Mouse (Mus musculus) retina, postnatal 1 day (tissue): ENCODE data around the gene Gm572.

ENCODE experiments used
- DNase-seq: peaks from one replicate; pipeline ENCODE4 v3.0.0-alpha.2; 2012

Gene Gm572

DNA sequence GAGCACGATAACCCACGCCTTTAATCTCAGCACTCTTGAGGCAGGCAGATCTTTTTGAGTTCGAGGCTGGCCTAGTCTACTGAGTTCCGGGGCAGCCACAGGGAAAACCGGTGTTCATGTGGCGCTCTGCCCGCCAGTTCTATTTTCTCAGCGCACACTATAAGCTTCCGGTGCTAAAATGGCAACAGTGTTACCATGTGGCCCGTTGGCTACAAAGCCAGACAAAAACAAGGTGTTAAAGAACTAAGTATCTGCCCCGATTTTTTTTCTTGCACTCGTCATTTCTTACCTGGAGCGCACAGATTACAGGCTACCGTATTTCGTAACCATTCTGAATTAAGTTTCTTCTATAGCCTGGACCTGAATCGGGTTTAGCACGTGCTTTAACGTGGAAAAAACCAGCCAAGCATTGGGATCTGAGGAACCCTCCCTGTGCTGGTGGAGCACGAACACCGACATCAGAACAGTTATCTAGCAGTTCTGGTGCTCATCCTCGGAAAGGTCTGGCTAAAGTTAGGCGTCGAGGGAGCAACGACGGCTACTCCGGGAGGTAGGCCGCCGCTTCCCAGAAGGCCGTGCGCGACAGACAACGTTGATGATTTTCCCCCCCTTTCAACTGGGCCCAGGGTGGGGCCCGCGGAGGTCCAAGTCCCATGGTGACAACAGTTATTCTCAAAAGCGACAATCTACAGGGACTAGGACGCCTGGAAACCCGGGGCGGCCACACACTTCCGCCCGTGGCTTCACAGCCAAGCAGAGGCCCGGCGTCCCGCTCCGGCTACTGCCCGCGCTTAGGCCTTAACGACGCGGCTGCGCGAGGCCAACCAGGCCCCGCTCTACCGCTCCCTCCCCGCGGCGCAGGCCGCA lies 17.1 kb upstream of the Gm572 start:
- DNase-seq, result peak; percentile 45

DNA sequence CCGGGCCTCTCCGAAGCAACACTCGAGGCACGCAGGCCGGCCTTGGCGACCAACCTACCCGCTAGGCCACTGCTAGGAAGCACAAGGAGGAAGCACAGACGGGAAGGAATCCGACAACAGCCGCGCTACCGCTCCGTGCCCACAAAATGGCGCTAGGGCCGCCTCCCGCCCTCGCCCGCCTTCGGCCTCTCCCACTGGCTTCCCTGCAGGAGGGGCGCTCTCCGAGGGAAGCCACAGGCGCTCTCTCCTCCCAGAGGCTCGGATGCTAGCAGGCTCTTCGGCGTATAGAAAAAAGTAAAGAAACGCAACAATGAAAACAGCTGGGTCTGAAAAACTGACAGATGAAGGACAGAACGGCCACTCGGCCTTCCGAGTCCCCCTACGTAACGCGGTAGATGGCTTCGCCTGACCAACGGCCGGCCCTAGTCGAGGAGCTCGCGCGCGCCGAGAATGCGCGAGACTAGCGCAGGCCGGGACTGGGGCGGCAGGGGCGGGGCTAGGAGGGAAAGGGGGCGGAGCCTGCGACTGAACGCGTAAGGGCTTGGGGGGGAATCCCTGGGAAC lies 16.4 kb upstream of the Gm572 start, which contains the start of gene Tardbp:
Gene Tardbp, minus strand, starts transcription at position 397 of the 563 bp plus-strand sequence.
- peak; percentile 97 for DNase-seq

DNA sequence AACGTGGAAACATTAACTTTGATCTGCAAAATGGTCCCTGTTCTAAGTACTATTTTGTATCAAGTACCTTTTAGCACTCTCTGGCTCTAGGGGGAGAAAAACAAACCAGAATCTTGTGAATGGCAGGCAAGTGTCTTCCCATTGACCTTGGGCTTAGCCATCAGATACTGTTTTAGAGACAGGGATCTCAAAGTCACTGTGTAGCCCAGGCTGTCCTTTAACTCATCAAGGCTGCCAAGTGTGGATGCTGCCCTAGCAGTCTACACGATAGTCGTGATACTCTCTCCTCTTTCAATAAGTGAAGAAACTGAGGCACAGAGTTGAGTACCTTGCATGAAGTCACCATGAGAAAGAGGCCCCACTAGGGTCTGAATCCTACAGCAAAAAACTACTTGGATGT lies 15.9 kb upstream of the Gm572 start:
- DNase-seq, result no peak

DNA sequence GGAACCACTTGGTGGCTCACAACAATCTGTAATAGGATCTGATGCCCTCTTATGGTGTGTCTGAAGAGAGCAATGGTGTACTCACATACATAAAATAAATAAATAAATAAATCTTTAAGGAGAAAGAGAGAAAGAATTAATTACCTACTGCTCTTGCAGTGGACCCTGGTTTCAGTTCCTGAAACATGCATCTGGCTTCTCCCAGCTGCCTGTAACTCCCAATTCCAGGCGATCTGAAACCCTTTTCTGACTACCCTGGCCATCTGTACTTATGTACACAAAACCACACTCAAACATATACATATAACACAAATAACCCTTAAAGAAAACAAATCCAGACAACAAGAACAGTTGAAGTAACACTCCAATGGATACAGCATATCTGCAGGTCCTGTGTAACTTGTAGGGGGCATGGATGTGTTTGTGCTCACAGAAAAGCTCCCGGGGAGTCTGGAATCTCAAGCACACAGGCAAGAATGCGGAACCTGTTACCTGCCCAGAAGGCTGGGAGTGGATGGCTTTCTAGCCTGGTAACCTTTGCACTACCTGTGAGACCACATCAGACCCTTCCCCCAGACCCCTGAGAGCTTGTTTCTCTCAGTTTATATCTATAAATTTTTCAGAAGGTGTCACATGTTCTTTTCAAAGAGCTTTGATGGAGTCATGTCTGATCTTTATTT lies 11.0 kb upstream of the Gm572 start:
- DNase-seq, result no peak

DNA sequence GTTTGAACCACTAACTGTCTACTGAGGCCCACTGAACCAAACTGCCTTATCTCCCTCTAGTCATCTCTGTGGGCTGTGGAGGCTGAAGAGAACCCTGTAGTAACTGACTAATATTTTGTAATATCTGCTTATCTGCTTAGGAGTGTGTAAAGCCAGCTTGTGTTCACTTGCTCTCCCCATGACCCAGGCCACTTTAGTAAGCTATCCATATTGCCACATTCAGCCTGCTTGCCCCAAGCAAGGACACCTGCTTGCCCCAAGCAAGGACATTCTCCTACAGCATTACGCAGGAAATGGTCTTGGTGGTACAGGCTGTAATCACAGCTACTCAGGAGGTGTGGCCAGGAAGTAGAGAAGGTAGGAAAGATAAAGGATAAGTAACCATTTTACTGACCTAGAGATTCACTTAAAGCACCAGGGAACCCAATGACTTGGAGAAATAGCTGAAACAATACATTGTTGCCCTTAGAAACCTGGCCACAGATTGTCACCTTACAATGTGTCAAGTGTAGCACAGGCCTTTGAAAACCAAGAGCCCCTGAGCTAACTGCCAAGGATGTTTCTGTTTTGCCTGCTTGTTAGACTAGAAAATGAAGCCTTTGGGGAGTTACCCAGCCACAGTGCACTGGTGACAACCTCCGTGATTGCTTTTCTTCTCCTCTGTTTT lies 9.6 kb upstream of the Gm572 start:
- no peak for DNase-seq

DNA sequence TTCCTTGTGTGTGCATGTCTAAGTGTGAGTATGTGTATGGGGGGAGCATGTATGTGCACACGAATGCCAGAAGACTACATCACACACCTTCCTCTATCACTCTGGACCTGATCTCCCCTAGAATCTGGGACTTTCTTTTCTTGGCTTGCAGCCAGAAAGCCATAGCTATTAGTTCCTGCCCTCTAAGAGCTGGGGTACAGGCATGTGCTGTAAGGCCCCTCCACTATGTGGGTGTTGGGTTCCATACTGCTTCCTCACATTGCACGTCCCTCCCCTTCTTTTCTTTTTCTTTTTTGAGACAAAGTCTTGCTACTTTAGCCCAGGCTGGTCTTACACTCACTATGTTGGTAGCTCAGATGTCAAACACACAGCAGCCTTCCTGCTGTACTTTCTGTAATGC lies 7.8 kb upstream of the Gm572 start:
- no peak for DNase-seq

DNA sequence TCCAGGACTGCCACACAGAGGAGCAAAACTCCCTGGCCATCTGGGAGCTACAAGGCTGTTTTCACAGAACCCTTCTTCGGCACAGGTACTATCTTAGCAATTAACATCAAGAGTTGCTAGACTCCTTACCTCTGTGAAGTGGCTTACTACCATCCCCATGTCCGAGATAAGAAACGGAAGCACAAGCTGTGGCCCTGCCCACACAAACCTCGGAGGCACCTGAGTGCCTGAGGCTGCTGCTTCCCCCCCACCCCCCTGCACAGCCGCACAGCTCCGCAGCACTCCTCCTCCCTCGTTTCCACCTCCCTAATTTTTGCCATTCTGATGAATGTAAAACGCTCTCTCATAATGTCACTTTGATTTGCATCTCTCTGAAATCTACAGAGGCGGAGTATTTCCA lies 4.8 kb upstream of the Gm572 start:
- no peak for DNase-seq

DNA sequence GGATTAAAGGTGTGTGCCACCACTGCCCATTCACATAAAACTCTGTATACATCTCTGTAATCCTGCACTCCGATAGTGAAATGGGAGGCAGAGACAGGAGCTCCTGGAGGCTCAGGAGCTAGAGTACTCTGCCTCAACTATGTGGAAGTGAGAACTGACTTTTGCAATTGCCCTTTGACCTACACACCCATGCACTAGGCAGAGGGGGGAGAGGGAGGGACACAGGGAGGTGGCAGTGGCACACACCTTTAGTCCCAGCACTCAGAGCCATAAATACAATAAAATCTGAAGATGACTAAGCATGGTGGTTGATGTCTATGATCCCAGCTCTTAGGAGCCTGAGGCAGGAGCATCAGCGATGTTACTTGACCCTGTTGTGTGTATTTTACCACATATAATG lies 3.7 kb upstream of the Gm572 start:
- no peak for DNase-seq

DNA sequence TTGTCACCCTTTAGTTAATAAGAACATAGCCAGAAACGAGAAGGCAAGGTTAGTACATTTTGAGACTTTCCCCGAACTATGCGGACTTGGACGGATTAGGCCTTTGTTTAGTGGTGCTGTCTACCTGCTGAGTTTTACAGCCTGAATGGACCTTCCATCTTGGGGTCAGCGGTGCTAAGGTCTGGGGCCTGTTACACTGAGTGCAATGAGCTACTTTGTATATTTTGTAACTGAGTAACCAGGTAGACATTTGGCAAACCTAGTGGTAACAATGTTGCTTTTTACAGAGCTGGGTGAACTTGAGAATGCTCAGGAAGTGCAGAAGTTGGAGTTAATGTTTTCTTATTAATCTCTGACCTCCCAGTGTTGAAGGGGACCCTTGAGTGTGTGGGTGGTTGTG lies 2.0 kb upstream of the Gm572 start:
- no peak for DNase-seq

DNA sequence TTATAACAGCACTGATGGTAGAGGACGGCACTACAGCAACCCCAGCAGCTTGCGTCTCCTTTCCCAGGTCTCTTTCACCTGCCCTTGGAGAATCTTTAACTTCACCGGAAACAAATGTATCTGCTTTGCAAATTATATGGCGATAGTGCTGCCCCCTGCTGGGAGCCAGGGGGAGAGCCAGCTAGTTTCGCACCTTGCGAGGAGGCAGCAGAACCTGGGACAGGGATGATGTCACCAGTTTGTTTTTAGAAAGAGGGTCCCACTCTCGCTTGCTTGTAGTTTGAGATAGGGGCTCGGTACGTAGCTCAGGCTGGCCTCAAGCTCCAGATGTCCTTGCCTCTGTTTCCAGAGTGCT lies 1.0 kb downstream of the Gm572 start:
- peak; percentile 75 for DNase-seq

DNA sequence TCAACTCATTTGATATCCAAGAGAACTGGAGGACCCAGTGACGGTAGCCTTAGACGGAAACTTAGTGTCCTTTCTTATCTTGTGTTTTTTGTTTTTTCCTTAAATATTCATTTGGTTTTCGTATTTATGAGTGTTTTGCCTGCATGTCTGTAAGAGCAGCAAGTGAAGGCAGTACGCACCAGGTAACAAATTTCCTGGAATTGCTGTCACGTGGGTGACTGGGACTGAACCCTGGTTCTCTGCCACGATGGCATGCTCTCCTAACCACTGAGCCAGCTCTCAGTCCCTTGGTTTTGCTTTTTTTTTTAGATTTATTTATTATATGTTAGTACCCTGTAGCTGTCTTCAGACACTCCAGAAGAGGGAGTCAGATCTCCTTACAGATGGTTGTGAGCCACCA lies 1.8 kb downstream of the Gm572 start:
- DNase-seq, result no peak

DNA sequence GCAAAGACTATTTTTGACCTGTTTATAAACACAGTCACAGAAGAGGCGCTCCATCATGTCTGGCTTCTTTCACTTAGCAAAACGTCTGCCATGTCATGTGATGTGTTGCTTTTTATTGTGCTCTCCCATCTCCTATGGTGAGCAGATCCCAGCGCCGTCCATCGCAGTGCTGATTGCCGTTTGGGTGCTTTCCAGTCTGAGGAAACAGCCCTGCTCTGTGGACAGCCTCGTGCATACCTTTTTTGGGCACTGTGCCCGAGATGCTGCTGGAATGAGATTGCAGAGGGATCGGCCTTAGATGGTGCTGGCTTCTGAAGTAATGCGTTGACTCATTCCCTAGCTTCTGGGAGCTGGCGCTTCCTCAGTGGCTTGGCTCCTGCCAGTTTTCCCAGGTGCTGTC lies 3.5 kb downstream of the Gm572 start:
- DNase-seq, result no peak

DNA sequence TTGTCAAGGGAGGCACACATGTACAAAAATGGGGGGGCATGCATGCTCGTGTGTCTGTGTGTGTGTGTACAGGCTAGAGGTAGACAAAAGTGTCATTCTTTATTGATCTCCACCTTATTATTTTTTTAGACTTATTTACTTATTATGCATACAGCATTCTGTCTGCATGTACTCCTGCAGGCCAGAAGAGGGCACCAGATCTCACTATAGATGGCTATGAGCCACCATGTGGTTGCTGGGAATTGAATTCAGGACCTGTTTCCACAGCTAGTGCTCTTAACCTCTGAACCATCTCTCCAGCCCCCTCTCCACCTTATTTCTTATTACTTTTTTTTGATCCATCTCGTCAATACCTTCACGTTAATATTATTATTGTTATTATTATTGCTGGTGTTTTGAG lies 6.2 kb downstream of the Gm572 start:
- DNase-seq, result no peak

DNA sequence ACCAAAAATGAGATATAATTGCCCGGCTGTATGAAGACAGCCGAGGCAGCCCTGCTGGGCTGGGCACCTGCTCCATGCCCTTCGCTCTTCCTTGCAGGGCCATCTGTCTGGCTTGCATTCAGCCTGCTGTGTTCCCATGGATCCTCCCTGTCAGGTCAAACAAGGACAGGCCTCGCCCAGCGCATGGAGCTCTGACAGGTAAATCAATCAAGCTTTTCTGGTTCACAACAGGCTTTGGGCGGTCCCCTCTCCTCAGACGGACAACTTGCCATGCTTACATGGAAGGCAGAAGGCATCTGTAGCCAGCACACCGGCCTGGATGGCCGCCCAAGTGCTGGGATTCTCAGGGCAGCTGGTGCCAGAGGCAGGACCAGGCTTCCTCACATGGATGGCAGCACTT lies 7.9 kb downstream of the Gm572 start:
- no peak for DNase-seq

DNA sequence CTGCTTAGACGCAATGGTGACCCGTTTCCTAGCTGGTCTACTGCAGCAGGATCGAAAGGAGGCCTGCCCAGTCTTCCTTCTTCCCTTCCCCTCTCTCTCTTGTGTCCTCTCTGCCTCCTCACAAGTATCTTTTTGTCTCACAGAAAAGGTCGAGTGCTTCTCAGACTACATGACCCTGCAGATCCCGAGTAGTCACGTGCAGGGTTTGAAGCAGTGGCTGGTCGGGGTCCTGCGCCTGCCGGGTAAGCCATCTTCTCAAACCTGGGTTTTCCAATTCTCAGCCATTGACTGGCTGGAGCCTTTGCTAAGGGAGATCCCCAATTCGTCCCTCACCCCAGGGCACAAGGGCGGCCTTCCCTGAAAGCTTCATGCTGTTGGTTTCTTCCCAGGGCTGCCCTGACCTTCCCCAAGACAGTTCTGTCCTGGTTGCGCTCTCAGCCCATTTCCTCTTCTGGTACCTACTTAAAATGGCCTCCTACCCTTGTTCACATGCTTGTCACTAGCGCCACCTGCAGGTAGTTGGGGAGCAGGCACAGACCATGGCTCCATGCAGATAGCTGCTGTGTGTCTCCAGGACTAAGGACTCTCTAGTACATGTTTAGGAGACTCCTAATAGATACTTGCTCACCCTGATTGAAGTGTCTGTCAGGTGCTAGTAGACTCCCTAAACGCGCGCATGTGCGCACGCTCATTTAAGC lies 11.7 kb downstream of the Gm572 start:
- peak; percentile 55 for DNase-seq

DNA sequence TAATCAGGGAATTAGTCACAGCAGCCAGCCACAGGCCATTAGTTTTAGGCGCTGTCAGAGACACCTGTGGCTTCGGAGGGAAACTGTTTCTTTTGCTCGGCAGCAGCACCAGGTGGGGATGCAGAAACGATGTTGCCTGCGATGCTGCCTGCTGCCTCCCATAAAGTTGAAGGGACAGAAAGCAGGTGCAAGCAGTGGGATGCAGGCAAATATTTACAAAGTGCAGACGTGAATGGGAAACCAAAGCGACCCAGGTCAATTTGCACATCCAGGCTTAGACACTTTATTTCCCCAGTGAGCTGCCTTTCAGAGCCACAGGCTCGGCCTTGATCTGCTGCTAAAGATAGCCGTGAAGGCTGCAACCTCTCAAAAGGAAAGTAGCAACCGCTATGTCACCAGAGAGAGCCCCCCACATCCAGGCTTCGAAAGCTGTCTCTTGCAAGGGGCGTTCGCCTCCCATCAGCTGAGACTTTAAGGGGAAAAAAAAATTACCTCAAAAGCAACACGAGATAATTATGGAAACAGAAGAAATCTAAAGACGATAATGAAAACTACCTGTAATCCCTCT lies 13.7 kb downstream of the Gm572 start:
- DNase-seq, result no peak

DNA sequence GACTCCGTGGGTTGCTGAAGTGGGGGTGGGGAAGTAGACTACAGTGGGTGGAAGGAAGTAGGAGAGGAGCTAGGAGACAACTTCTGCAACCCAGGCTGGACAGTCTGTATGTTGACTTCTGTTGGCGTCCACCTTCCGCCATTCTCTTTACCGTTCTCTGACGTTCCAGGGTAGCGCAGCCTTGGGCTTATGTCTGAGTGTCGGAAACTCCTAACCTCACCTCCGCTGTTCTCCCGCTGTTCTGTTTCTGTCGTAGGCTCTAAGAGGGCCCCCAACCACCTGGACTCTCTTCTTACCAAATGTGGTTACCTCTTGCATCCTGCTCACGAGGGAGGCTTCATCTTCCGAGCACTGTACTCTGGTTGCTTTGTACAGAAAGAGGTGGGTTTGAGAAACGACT lies 14.7 kb downstream of the Gm572 start:
- no peak for DNase-seq

DNA sequence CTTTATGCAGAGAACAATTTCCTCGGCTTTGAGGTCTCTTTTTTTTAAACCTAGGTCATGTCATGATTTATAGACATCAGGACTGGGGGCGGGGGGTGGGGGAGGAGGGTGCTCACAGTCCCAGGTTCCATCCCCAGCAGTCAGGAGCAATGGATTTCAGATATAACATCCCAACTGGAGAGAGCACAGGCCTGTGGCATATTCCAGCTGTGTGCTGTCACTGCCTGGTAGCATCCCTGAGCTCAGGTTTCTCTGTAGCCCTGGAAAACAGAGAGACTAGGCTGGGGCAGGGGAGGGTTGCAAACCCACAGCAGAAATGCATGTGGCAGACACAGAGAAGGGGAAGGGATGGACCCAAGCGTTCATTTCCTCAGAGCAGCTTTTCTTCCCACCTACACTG lies 17.1 kb downstream of the Gm572 start:
- DNase-seq, result no peak

DNA sequence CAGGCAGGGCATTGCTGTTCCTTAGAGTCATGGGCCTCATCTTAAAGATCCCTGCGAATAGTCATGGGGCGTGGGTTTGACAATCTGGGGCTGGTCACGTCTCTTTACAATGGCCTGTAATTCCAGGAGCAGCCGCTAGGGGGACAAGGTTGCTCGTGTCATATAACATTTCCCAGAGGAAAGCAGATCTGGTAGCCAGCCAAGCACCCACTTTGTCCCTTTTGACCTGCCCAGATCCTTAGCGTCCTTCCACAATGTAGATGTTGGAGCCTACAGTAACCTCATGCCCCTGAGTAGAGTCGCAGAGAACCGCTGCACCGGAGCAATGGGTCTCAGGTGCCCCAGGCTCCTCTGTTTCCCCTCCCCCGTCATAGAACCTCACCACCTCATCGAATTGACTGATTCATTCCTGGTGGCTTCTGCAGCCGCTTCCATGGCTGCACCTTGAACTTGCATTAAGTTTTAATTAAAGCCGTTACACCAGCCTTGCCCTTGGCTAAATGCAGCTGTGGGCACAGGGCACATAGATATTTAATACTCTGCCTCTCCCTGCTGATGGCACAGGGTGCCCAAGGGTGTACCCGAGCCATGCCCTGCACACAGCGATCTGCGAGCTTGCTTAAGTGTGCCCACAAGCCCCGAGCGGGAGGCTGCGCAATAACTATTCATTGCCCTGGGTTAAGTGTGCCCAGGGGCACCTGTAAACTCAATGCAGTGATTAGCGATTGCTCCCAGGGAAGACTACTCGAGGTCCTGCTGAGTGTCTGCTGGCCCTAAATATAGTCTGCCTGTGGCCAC lies 19.2 kb downstream of the Gm572 start:
- peak; percentile 88 for DNase-seq

DNA sequence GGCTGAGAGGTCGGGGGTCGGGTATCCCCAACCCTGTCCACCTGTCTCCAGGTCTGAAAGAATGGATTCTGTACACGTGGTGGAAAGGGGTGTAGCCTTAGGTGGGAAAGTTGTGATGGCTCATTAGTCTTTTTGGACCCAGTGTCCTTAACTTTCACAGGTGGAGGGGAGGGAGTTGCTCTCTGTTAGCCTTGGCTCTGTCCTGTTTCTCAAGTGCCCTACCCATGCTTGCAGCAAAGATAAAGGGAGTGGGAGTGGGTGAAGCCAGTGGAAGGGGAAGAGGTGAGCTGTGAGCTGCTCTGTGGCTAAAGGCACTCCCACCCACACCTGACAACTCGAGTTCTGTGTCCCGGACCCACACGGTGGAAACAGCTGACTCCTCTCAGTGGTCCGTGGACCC lies 20.2 kb downstream of the Gm572 start:
- no peak for DNase-seq

DNA sequence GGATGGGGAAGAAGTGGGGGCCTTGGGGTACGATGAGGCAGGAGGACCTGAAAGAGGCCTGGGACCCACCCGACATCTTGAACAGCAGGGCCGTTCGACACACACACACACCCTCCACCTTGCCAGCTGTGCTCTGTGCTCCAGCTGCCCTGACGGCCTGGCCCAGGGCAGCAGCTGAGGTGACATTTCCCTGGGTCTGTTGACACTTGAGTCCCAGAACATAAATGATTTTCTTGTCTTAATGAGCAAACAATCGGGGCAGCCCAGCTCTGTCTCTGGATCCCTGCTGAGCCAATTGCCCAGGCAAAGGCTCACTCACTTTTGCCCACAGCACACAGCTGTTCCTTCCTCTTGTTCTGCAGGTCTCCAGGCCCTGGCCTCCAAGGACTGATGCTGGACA lies 20.9 kb downstream of the Gm572 start:
- peak; percentile 31 for DNase-seq
